Mouse (Mus musculus) liver, embryonic 11.5 days (tissue): Measurements from ENCODE around the gene Gm45837. TPM values are rescaled to one million over a fixed set of nuclear protein-coding genes. Genes with fewer than 3 reads are reported as not detected.

Source experiments
- ATAC-seq: fragments of 200-750 bp; cut with Nextera tagmentation; replicated peaks from 2 replicates; pipeline ENCODE4 v1.8.0; 2017; ENCODE audit warnings: moderate number of reproducible peaks, mild to moderate bottlenecking, moderate TSS enrichment, moderate library complexity; ENCODE audit not compliant: low FRiP score
- DNase-seq: peaks from one replicate; pipeline ENCODE4 v3.0.0-alpha.2; 2017; ENCODE audit warnings: low spot score
- H3K27ac ChIP-seq: fragments of 300-500 bp; sonication (generic); 2 replicates; pipeline ENCODE4 v1.5.1; 2014; ENCODE audit warnings: mild to moderate bottlenecking, low read depth, low read length, control low read depth
- H3K27me3 ChIP-seq: fragments of 300-500 bp; sonication (generic); replicated peaks from 2 replicates; pipeline ENCODE4 v1.6.1; 2014; ENCODE audit warnings: low read length, mixed read lengths; ENCODE audit not compliant: control insufficient read depth, insufficient read depth
- H3K36me3 ChIP-seq: fragments of 300-500 bp; sonication (generic); 2 replicates; pipeline ENCODE4 v1.6.1; 2014; ENCODE audit warnings: mild to moderate bottlenecking, low read length, moderate library complexity, mixed read lengths; ENCODE audit not compliant: control insufficient read depth, insufficient read depth
- H3K4me1 ChIP-seq: fragments of 300-500 bp; sonication (generic); replicated peaks from 2 replicates; pipeline ENCODE4 v1.6.1; 2014; ENCODE audit warnings: low read length, mixed read lengths; ENCODE audit not compliant: control insufficient read depth, insufficient read depth
- H3K4me2 ChIP-seq: fragments of 300-500 bp; sonication (generic); 2 replicates; pipeline ENCODE4 v1.6.1; 2014; ENCODE audit warnings: mild to moderate bottlenecking, control low read depth, moderate library complexity
- H3K4me3 ChIP-seq: fragments of 300-500 bp; sonication (generic); 2 replicates; pipeline ENCODE4 v1.5.1; 2014; ENCODE audit warnings: low read depth, low read length, control low read depth
- H3K9ac ChIP-seq: fragments of 300-500 bp; sonication (generic); 2 replicates; pipeline ENCODE4 v1.6.1; 2014; ENCODE audit warnings: low read depth, low read length, control low read depth
- H3K9me3 ChIP-seq: fragments of 300-500 bp; sonication (generic); 2 replicates; pipeline ENCODE4 v1.6.1; 2016; ENCODE audit warnings: low read length, inconsistent platforms, mixed read lengths; ENCODE audit not compliant: control insufficient read depth
- WGBS: fragments of 180-500 bp; shearing (Covaris S2); extraction: QIAGEN DNeasy Blood & Tissue Kit; methylation state at CpG from one replicate; pipeline ENCODE4 v1.1.7; 2014; 5-methylcytosine and 5-hydroxymethylcytosine counted together
- polyA plus RNA-seq: library from polyadenylated mRNA; unstranded; fragments of >200 nt; fragmentation: Nextera tagmentation; extraction: Ambion mirVana; gene quantifications from 2 replicates; pipeline ENCODE4 v1.2.1, GENCODE M21; 2014

Gene Gm45837
- polyA plus RNA-seq, 1 experiment from 2014 or later = not detected

- H3K4me2 ChIP-seq = peak overlapping the region; percentile 48
- no peak for ATAC-seq
- H3K27me3 ChIP-seq = no peaks in the 10 kb centered on the region
- H3K4me3 ChIP-seq = peak overlapping the region; percentile 10; the same call in 1 of the 2 replicates
- H3K4me1 ChIP-seq = peaks cover 12% of the 10 kb centered on the region
- no peak for DNase-seq
- H3K9me3 ChIP-seq = no peaks in the 10 kb centered on the region
- no peak overlapping the region for H3K9ac ChIP-seq
- H3K36me3 ChIP-seq = peaks cover 24% of the 10 kb centered on the region
- H3K27ac ChIP-seq = peak overlapping the region; percentile 80
- whole genome bisulfite sequencing = 77% methylated on average over 3 of the region's 3 CpGs
Observed at GRCm38 (mm10) chr7:101394569-101394968, 16.1 kb upstream of the Gm45837 start.

GRCm38 (mm10) chr7:101395471-101395870 lies 15.2 kb upstream of the Gm45837 start:
- peaks cover 8% of the 10 kb centered on the region for H3K4me1 ChIP-seq
- 72% methylated on average over 2 of the region's 2 CpGs for WGBS
- peaks cover 28% of the 10 kb centered on the region for H3K36me3 ChIP-seq
- ATAC-seq = no peak
- H3K9ac ChIP-seq = no peak overlapping the region
- no peaks in the 10 kb centered on the region for H3K27me3 ChIP-seq
- H3K4me2 ChIP-seq = peak overlapping the region; percentile 48
- no peaks in the 10 kb centered on the region for H3K9me3 ChIP-seq
- DNase-seq = no peak
- no peak overlapping the region for H3K27ac ChIP-seq
- H3K4me3 ChIP-seq = no peak overlapping the region

DNA sequence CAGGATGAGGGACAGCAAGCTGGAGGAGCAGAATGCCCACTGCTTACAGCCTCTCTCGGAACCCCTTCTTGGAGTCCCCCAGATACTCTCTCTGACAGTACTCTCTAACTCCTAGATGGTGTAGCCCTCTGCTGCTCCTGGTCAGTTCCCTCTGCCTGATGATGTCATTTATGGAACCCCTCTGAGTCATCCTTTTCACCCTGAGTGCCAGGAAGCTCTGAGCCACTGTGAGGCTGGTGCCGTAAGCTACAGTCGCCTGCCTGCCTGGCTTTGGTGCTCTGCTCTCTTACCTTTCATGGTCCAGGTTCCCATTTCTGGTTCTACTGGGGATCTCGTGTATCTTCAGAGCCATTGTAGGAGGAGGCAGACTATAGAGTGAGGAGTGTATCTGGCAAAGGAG lies 13.5 kb upstream of the Gm45837 start:
- ATAC-seq (no peak), DNase-seq (no peak)
- Histone ChIP-seq H3K9me3 (no peaks in the 10 kb centered on the region), H3K9ac (no peak overlapping the region), H3K27me3 (no peaks in the 10 kb centered on the region), H3K36me3 (peaks cover 30% of the 10 kb centered on the region), H3K4me2 (no peak overlapping the region), H3K4me1 (no peaks in the 10 kb centered on the region; the same call in 1 of the 2 replicates), H3K4me3 (no peak overlapping the region), H3K27ac (no peak overlapping the region)
- 84% methylated on average over 4 of the region's 4 CpGs for WGBS

DNA sequence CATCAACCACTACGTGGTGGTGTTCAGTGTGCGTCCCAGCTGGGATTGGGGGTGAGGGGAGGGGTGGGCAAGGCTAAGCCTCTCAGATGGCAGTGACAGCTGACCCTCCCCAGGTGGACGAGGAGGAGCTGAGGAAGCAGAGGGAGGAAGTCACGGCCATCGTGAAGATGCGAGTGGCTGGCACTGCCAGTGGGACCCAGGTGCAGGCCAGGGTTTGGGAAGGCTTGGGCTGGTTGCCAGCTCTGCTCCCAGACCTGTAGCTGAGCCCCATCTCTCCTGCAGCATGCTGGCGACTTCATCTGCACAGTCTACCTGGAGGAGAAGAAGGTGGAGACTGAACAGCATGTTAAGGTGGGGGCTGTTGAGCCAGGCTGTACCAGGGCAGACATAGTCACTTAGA lies 9.2 kb upstream of the Gm45837 start:
- H3K4me1 ChIP-seq = no peaks in the 10 kb centered on the region
- peaks cover 28% of the 10 kb centered on the region for H3K36me3 ChIP-seq
- no peaks in the 10 kb centered on the region for H3K9me3 ChIP-seq
- ATAC-seq (no peak), DNase-seq (no peak)
- WGBS = 84% methylated on average over 7 of the region's 7 CpGs
- no peaks in the 10 kb centered on the region for H3K27me3 ChIP-seq
- no peak overlapping the region for H3K4me3 ChIP-seq
- no peak overlapping the region for H3K9ac ChIP-seq
- H3K4me2 ChIP-seq = no peak overlapping the region
- H3K27ac ChIP-seq = no peak overlapping the region

DNA sequence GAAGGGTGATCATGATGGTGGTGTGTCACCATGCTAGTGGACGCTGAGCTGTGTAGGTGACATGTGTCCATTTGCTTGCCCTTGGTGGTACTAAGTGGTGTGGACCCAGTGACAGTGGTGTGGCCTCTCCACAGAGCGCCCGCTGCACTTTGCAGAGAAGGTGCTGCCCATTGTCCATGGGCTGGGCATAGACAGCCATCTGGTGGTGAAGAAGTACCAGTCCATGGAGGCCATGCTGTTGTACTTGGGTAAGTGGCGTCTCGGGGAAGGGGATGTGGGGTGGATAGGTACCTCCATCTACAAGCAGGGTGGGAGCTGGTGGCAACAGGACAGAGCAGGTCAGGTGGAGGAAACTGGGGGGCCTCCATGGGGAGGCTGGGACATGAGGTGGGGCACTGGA lies 6.9 kb upstream of the Gm45837 start:
- no peak overlapping the region for H3K27ac ChIP-seq
- peaks cover 19% of the 10 kb centered on the region for H3K36me3 ChIP-seq
- H3K4me2 ChIP-seq = no peak overlapping the region
- no peaks in the 10 kb centered on the region for H3K4me1 ChIP-seq
- 87% methylated on average over 5 of the region's 5 CpGs for WGBS
- H3K4me3 ChIP-seq = no peak overlapping the region
- H3K9me3 ChIP-seq = no peaks in the 10 kb centered on the region
- DNase-seq (no peak), ATAC-seq (no peak)
- H3K9ac ChIP-seq = no peak overlapping the region
- no peaks in the 10 kb centered on the region for H3K27me3 ChIP-seq

DNA sequence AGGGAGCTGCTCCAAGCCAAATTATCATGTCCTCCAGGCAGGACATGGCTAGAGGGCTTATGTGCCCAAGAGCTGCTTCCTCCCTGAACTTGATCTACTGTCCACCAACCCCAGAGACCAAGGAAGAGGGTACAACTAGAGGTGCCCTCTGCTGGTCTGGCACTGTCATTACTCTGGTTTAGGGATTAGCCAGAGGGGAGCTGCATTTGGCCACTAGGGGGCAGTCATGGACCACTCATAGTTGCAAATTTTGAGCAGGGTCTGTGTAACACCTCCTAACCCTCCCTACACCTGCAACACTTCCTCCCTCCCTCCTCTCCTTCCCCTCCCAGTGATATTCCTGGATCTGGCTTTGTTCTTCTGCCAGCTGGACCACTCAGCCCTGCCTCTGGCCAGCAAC lies 2.1 kb downstream of the Gm45837 start:
- H3K4me2 ChIP-seq = no peak overlapping the region
- no peak overlapping the region for H3K27ac ChIP-seq
- no peaks in the 10 kb centered on the region for H3K9me3 ChIP-seq
- ATAC-seq (peak; percentile 33), DNase-seq (peak; percentile 78)
- peaks cover 13% of the 10 kb centered on the region for H3K36me3 ChIP-seq
- no peak overlapping the region for H3K4me3 ChIP-seq
- H3K27me3 ChIP-seq = peaks cover 2% of the 10 kb centered on the region; the same call in 1 of the 2 replicates
- no peak overlapping the region for H3K9ac ChIP-seq
- H3K4me1 ChIP-seq = peaks cover 24% of the 10 kb centered on the region

DNA sequence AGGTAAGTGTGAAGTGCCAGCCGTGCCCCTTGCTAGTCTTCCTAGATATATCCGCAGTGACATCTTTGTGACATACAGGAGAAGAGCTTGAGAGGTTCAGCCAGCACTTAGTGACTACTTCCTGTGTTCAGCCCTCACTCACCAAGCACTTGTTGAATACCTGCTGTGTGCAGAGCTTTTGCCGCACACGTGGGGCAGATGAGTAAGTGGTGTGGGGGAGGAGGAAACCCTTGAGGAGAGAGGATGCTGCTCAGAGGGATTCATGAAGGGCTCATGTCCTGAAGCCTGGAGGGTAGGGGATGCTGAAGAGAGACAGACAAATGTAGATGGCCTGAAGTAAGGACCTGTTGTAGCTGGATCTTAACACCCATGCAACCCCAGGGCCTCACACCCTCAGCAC lies 3.5 kb downstream of the Gm45837 start:
- Histone ChIP-seq H3K4me3 (no peak overlapping the region), H3K4me1 (peaks cover 24% of the 10 kb centered on the region), H3K36me3 (peaks cover 5% of the 10 kb centered on the region), H3K9ac (no peak overlapping the region), H3K4me2 (no peak overlapping the region), H3K27me3 (peaks cover 10% of the 10 kb centered on the region), H3K9me3 (no peaks in the 10 kb centered on the region), H3K27ac (no peak overlapping the region)
- WGBS = 55% methylated on average over 4 of the region's 4 CpGs
- DNase-seq = no peak
- no peak for ATAC-seq

DNA sequence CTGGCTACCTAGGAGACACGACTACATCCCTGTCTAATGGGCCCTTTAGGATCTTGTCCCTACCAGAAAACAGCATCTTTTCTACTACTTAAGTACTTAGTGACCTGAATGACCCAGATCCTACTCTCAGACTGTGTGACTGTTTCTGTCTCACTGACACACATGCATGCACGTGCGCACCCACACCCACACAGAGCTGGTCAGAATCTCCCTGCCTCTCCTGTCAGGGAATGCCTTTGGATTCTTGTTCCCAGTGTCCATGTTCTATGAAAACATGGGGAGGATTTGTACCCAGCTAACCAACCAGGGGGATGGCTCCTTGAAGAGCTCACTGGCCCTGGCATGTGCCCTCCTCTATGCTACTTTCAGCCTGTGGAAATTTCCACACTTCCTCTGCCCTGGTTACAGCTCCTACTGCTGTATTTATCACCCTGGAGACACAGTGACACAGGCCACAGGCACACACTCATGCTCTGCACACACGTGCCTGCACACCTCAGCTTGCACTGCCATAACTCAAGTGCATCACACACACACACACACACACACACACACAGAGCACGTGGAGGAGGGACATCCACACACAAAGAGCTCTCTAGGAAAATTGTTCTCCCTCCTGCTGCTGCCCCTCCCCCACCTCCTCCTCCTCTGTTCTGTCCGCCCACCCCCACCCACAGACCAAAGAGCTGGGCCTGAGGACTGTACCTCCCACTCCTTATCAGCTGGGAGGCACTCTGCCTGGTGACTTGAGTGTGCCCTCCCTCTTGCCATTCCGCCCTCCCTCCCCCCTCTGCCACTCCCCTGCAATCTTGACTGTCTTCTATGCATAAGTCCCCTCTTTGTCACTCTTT lies 4.2 kb downstream of the Gm45837 start:
- H3K4me1 ChIP-seq = peaks cover 24% of the 10 kb centered on the region
- peak overlapping the region; percentile 19; the same call in 1 of the 2 replicates for H3K4me2 ChIP-seq
- no peak overlapping the region for H3K4me3 ChIP-seq
- 42% methylated on average over 6 of the region's 7 CpGs for WGBS
- peaks cover 4% of the 10 kb centered on the region; the same call in 1 of the 2 replicates for H3K36me3 ChIP-seq
- no peak overlapping the region for H3K9ac ChIP-seq
- no peak overlapping the region for H3K27ac ChIP-seq
- ATAC-seq (peak; percentile 80), DNase-seq (peak; percentile 47)
- H3K27me3 ChIP-seq = peaks cover 12% of the 10 kb centered on the region
- no peaks in the 10 kb centered on the region for H3K9me3 ChIP-seq
